Mouse (Mus musculus) CH12.LX (cell line): Measurements from ENCODE around the gene Chpt1. TPM values are rescaled to one million over a fixed set of nuclear protein-coding genes. Genes with fewer than 3 reads are reported as not detected.

ENCODE experiments used
- DNase-seq: peaks from one replicate; pipeline ENCODE4 v3.0.0-alpha.2; 2013; ENCODE audit errors: extremely low read depth
- H3K27ac ChIP-seq: 2 replicates; pipeline ENCODE4 v1.5.1; 2012; ENCODE audit warnings: low read depth, mild to moderate bottlenecking, control low read depth, moderate library complexity; ENCODE audit not compliant: insufficient read depth
- H3K27me3 ChIP-seq: replicated peaks from 2 replicates; pipeline ENCODE3; 2012; ENCODE audit warnings: inconsistent platforms
- H3K36me3 ChIP-seq, 2 experiments: replicated peaks in 1 of 2; 2 replicates each; pipeline versions ENCODE3 to v1.6.1; 2012; ENCODE audit warnings: inconsistent platforms in 1 of 2, low read length in 1 of 2, mild to moderate bottlenecking in 1 of 2, mixed read lengths in 1 of 2, moderate library complexity in 1 of 2; ENCODE audit not compliant: control insufficient read depth in 1 of 2, insufficient read depth in 1 of 2
- H3K4me1 ChIP-seq, 2 experiments: 2 replicates each; pipeline ENCODE4 v1.6.1; 2012; ENCODE audit warnings: inconsistent platforms in 1 of 2, moderate library complexity in 1 of 2; ENCODE audit not compliant: insufficient read depth in 2 of 2, control insufficient read depth in 1 of 2
- H3K4me2 ChIP-seq: 2 replicates; pipeline ENCODE4 v1.6.1; 2012; ENCODE audit warnings: low read depth, mild to moderate bottlenecking, control low read depth; ENCODE audit not compliant: poor library complexity, insufficient read depth, severe bottlenecking
- H3K4me3 ChIP-seq, 3 experiments: fragments of 150-350 bp in 1 of 3; sonication (generic) in 1 of 3; replicated peaks in 1 of 3; 2 replicates each; pipeline versions ENCODE3 to v1.5.1; 2011 to 2012; ENCODE audit warnings: low read depth in 2 of 3, low read length in 2 of 3, mild to moderate bottlenecking in 2 of 3, moderate library complexity in 2 of 3, control low read depth in 1 of 3, improper control_type of control experiment in 1 of 3, inconsistent platforms in 1 of 3, mixed read lengths in 1 of 3; ENCODE audit not compliant: poor library complexity in 1 of 3
- H3K79me2 ChIP-seq: replicated peaks from 2 replicates; pipeline ENCODE4 v1.6.1; 2012; ENCODE audit warnings: mild to moderate bottlenecking, moderate library complexity; ENCODE audit not compliant: control insufficient read depth, poor library complexity, insufficient read depth, severe bottlenecking; ENCODE audit errors: extremely low read depth
- H3K9ac ChIP-seq: 2 replicates; pipeline ENCODE4 v1.6.1; 2012; ENCODE audit warnings: low read depth, mild to moderate bottlenecking, control low read depth, moderate library complexity; ENCODE audit not compliant: insufficient read depth
- H3K9me3 ChIP-seq: replicated peaks from 2 replicates; pipeline ENCODE3; 2012; ENCODE audit warnings: low read length, inconsistent platforms, mixed read lengths
- BHLHE40 ChIP-seq: IDR thresholded peaks from 2 replicates; pipeline ENCODE4 v1.6.1; 2011; ENCODE audit warnings: mild to moderate bottlenecking, low read depth, low read length, improper control_type of control experiment
- CHD2 ChIP-seq: IDR thresholded peaks from 2 replicates; pipeline ENCODE4 v1.6.1; 2011; ENCODE audit warnings: low read length, improper control_type of control experiment
- ELF1 ChIP-seq: IDR thresholded peaks from 2 replicates; pipeline ENCODE4 v1.6.1; 2014; ENCODE audit warnings: low read depth, mild to moderate bottlenecking, inconsistent platforms, low read length, improper control_type of control experiment
- EP300 ChIP-seq: IDR thresholded peaks from 2 replicates; pipeline ENCODE4 v1.6.1; 2011; ENCODE audit warnings: low read length, improper control_type of control experiment
- ETS1 ChIP-seq: conservative IDR thresholded peaks from 2 replicates; pipeline ENCODE4 v1.6.1; 2012; ENCODE audit warnings: low read depth, mild to moderate bottlenecking, inconsistent platforms, low read length, improper control_type of control experiment, moderate library complexity
- GABPA ChIP-seq: IDR thresholded peaks from 2 replicates; pipeline ENCODE4 v1.6.1; 2012; ENCODE audit warnings: low read depth, low read length, improper control_type of control experiment, inconsistent platforms; ENCODE audit not compliant: insufficient replicate concordance
- IRF4 ChIP-seq: IDR thresholded peaks from 2 replicates; pipeline ENCODE4 v1.6.1; 2014; ENCODE audit warnings: low read depth, mild to moderate bottlenecking, inconsistent platforms, low read length, improper control_type of control experiment
- JUN ChIP-seq: IDR thresholded peaks from 2 replicates; pipeline ENCODE4 v1.6.1; 2011; ENCODE audit warnings: low read depth, mild to moderate bottlenecking, low read length, improper control_type of control experiment, moderate library complexity; ENCODE audit not compliant: insufficient read depth
- JUND ChIP-seq: conservative IDR thresholded peaks from 2 replicates; pipeline ENCODE4 v1.6.1; 2011; ENCODE audit warnings: low read depth, low read length, improper control_type of control experiment
- MAFK ChIP-seq: IDR thresholded peaks from 2 replicates; pipeline ENCODE4 v1.6.1; 2011; ENCODE audit warnings: low read length, improper control_type of control experiment; ENCODE audit not compliant: insufficient replicate concordance
- MAX ChIP-seq: IDR thresholded peaks from 2 replicates; pipeline ENCODE4 v1.6.1; 2011; ENCODE audit warnings: low read length, improper control_type of control experiment
- MAZ ChIP-seq: IDR thresholded peaks from 2 replicates; pipeline ENCODE4 v1.6.1; 2012; ENCODE audit warnings: low read depth, mild to moderate bottlenecking, inconsistent platforms, low read length, improper control_type of control experiment, moderate library complexity
- MEF2A ChIP-seq: IDR thresholded peaks from 2 replicates; pipeline ENCODE4 v1.6.1; 2014; ENCODE audit warnings: low read depth, mild to moderate bottlenecking, inconsistent platforms, low read length, improper control_type of control experiment, borderline replicate concordance
- MXI1 ChIP-seq: IDR thresholded peaks from 2 replicates; pipeline ENCODE4 v1.6.1; 2011; ENCODE audit warnings: mild to moderate bottlenecking, low read depth, low read length, improper control_type of control experiment
- MYC ChIP-seq: IDR thresholded peaks from 2 replicates; pipeline ENCODE4 v1.6.1; 2011; ENCODE audit warnings: low read depth, mild to moderate bottlenecking, improper control_type of control experiment, low read length
- NELFE ChIP-seq: IDR thresholded peaks from 2 replicates; pipeline ENCODE4 v1.6.1; 2011; ENCODE audit warnings: low read depth, low read length, improper control_type of control experiment
- PAX5 ChIP-seq: IDR thresholded peaks from 2 replicates; pipeline ENCODE4 v1.6.1; 2012; ENCODE audit warnings: low read length, inconsistent platforms, mixed read lengths
- POLR2A ChIP-seq: IDR thresholded peaks from 2 replicates; pipeline ENCODE4 v1.6.1; 2011; ENCODE audit warnings: low read depth, mild to moderate bottlenecking, improper control_type of control experiment, low read length
- SIN3A ChIP-seq: IDR thresholded peaks from 2 replicates; pipeline ENCODE4 v1.6.1; 2012; ENCODE audit warnings: low read length, improper control_type of control experiment, inconsistent platforms
- SMC3 ChIP-seq: IDR thresholded peaks from 2 replicates; pipeline ENCODE4 v1.6.1; 2011; ENCODE audit warnings: low read depth, low read length, improper control_type of control experiment
- TBP ChIP-seq: conservative IDR thresholded peaks from 2 replicates; pipeline ENCODE4 v1.6.1; 2011; ENCODE audit warnings: low read depth, low read length, improper control_type of control experiment
- TCF12 ChIP-seq: IDR thresholded peaks from 2 replicates; pipeline ENCODE4 v1.6.1; 2014; ENCODE audit warnings: low read depth, mild to moderate bottlenecking, inconsistent platforms, low read length, improper control_type of control experiment
- ZC3H11A ChIP-seq: IDR thresholded peaks from 2 replicates; pipeline ENCODE4 v1.6.1; 2012; ENCODE audit warnings: low read depth, mild to moderate bottlenecking, inconsistent platforms, low read length, improper control_type of control experiment
- ZKSCAN1 ChIP-seq: IDR thresholded peaks from 2 replicates; pipeline ENCODE4 v1.6.1; 2012; ENCODE audit warnings: low read depth, inconsistent platforms, low read length, improper control_type of control experiment, borderline replicate concordance
- dilution Hi-C: fragments of 300-500 bp; cut with MboI; formaldehyde crosslinking; loops from 2 replicates; pipeline ENCODE4 v1.14.3; 2020; ENCODE audit warnings: low sequenced_read_pairs; ENCODE audit not compliant: extremely low pct_unique_long_range_greater_than_20kb, extremely low pct_ligation_motif_present
- in situ Hi-C: fragments of 300-500 bp; cut with MboI; formaldehyde crosslinking; loops from 3 replicates; pipeline ENCODE4 v1.14.3; 2019; ENCODE audit warnings: low sequenced_read_pairs, low pct_ligation_motif_present, low pct_unique_long_range_greater_than_20kb, mixed read lengths
- polyA plus RNA-seq: library from polyadenylated mRNA; unstranded; fragments of >175 nt; gene quantifications from 2 replicates; pipeline ENCODE4 v1.2.1, GENCODE M21; 2012; ENCODE audit warnings: low read depth; ENCODE audit not compliant: insufficient read length
- total RNA-seq, 2 experiments: library from RNA; depleted of rRNA; stranded (reverse); fragments of 300-350 nt in 1 of 2; fragments of >200 nt in 1 of 2; gene quantifications; 2 replicates each; pipeline ENCODE4 v1.2.3; 2012 to 2014

Chpt1 gene
- total and polyA plus RNA-seq, 3 experiments = 8.1 to 10.1 (median 8.1) TPM

DNA sequence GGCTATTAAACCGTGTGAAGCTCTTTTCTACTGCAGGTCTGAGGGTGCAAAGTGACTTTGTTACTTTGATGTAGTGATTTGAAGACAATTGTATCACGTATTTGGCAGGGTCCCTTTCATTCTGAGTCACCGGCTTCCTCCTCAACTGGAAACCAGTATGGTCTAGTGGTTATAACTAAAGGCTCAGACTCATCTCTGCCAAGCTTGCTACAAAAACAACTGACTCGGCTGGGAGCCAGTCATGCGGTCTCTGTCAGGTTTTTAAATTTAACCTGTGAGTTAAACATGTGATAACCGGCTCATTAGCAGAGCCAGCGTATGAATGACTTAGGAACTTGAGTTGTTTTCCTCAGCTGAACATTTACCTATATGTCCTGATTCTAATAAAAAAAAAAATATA is 98.1 kb downstream of the Chpt1 start:
- dilution Hi-C loops = no loop called here
- no peak overlapping the region for H3K9ac ChIP-seq
- peak overlapping the region; percentile 39; the same call in 1 of the 2 replicates for H3K4me2 ChIP-seq
- H3K9me3 ChIP-seq = peaks cover 5% of the 10 kb centered on the region
- peaks cover 5 to 21% of the 10 kb centered on the region in 2 experiments for H3K36me3 ChIP-seq
- peaks cover 8% of the 10 kb centered on the region; the same call in 1 of the 2 replicates for H3K79me2 ChIP-seq
- TF ChIP-seq PAX5 (no peak), EP300 (peak; percentile 91), JUN (peak; percentile 80), TCF12 (0 out of 2 replicates have a peak, but pooled peaks have one; percentile 41), ZKSCAN1 (no peak), ETS1 (peak; percentile 95), BHLHE40 (peak; percentile 95), GABPA (no peak), MAFK (peak; percentile 37; the same call in 1 of the 2 replicates), SMC3 (no peak), NELFE (no peak), JUND (peak; percentile 92), POLR2A (0 out of 2 replicates have a peak, but pooled peaks have one; percentile 20), MYC (peak; percentile 73; the same call in 1 of the 2 replicates), IRF4 (peak; percentile 96), SIN3A (peak; percentile 68), ZC3H11A (no peak), MEF2A (peak; percentile 91), MXI1 (peak; percentile 84), CHD2 (no peak)
- no peaks in the 10 kb centered on the region for H3K27me3 ChIP-seq
- in situ Hi-C loops = no loop called here
- H3K4me3 ChIP-seq = no peak overlapping the region
- peak overlapping the region; percentile 93 for H3K27ac ChIP-seq
- DNase-seq = peak; percentile 93
- H3K4me1 ChIP-seq = peaks cover 17 to 69% of the 10 kb centered on the region in 2 experiments

- Histone ChIP-seq H3K4me1 (peaks cover 23 to 67% of the 10 kb centered on the region in 2 experiments), H3K4me3 (no peak overlapping the region), H3K27ac (peak overlapping the region; percentile 67; the same call in 1 of the 2 replicates), H3K79me2 (peaks cover 8% of the 10 kb centered on the region; the same call in 1 of the 2 replicates), H3K9me3 (peaks cover 5% of the 10 kb centered on the region), H3K36me3 (peaks cover 5 to 23% of the 10 kb centered on the region in 2 experiments), H3K9ac (no peak overlapping the region), H3K4me2 (no peak overlapping the region), H3K27me3 (no peaks in the 10 kb centered on the region)
- DNase-seq = no peak
- in situ Hi-C loops = no loop called here
- dilution Hi-C loops = no loop called here
- TF ChIP-seq CHD2 = peak; percentile 37; the same call in 1 of the 2 replicates
- peak; percentile 87 for TF ChIP-seq ETS1
- peak; percentile 75 for TF ChIP-seq JUN
- peak; percentile 79 for TF ChIP-seq ELF1
- TF ChIP-seq MAZ = 0 out of 2 replicates have a peak, but pooled peaks have one; percentile 24
- TF ChIP-seq MEF2A = peak; percentile 27; the same call in 1 of the 2 replicates
- TF ChIP-seq MYC = no peak
- TF ChIP-seq IRF4 = peak; percentile 59; the same call in 1 of the 2 replicates
- no peak for TF ChIP-seq NELFE
- TF ChIP-seq BHLHE40 = peak; percentile 85
- 0 out of 2 replicates have a peak, but pooled peaks have one; percentile 27 for TF ChIP-seq MAFK
- TF ChIP-seq MAX = peak; percentile 51; the same call in 1 of the 2 replicates
- peak; percentile 74 for TF ChIP-seq EP300
- no peak for TF ChIP-seq ZC3H11A
- no peak for TF ChIP-seq TBP
- peak; percentile 87 for TF ChIP-seq JUND
Observed at GRCm38 (mm10) chr10:88404220-88404619, 99.7 kb downstream of the Chpt1 start.
